Mouse (Mus musculus) kidney, embryonic 16.5 days (tissue): ENCODE data around the gene Uox. TPM values are rescaled to one million over a fixed set of nuclear protein-coding genes. Genes with fewer than 3 reads are reported as not detected.

Source experiments
- ATAC-seq: fragments of 200-750 bp; cut with Nextera tagmentation; 2 replicates; pipeline ENCODE4 v1.8.0; 2017; ENCODE audit warnings: moderate TSS enrichment; ENCODE audit not compliant: low FRiP score, low TSS enrichment
- H3K27ac ChIP-seq: fragments of 300-500 bp; sonication (generic); 2 replicates; pipeline ENCODE4 v1.5.1; 2014; ENCODE audit warnings: low read length
- H3K27me3 ChIP-seq: fragments of 300-500 bp; sonication (generic); 2 replicates; pipeline ENCODE4 v1.6.1; 2014; ENCODE audit warnings: low read length, control low read depth, mixed read lengths; ENCODE audit not compliant: insufficient read depth
- H3K36me3 ChIP-seq: fragments of 300-500 bp; sonication (generic); 2 replicates; pipeline ENCODE4 v1.6.1; 2014; ENCODE audit warnings: low read length, control low read depth, mixed read lengths; ENCODE audit not compliant: insufficient read depth
- H3K4me1 ChIP-seq: fragments of 300-500 bp; sonication (generic); 2 replicates; pipeline ENCODE4 v1.6.1; 2014; ENCODE audit warnings: low read length, control low read depth, mixed read lengths; ENCODE audit not compliant: insufficient read depth
- H3K4me2 ChIP-seq: fragments of 300-500 bp; sonication (generic); replicated peaks from 2 replicates; pipeline ENCODE4 v1.6.1; 2014; ENCODE audit warnings: low read depth, low read length
- H3K4me3 ChIP-seq: fragments of 300-500 bp; sonication (generic); 2 replicates; pipeline ENCODE4 v1.5.1; 2014; ENCODE audit warnings: mild to moderate bottlenecking, low read length
- H3K9ac ChIP-seq: fragments of 300-500 bp; sonication (generic); replicated peaks from 2 replicates; pipeline ENCODE4 v1.6.1; 2014; ENCODE audit warnings: low read length
- H3K9me3 ChIP-seq: fragments of 300-500 bp; sonication (generic); 2 replicates; pipeline ENCODE4 v1.6.1; 2016; ENCODE audit warnings: low read length, control low read depth
- WGBS: fragments of 180-500 bp; shearing (Covaris S2); extraction: QIAGEN DNeasy Blood & Tissue Kit; methylation state at CpG from one replicate; pipeline ENCODE4 v1.1.7; 2014; 5-methylcytosine and 5-hydroxymethylcytosine counted together
- polyA plus RNA-seq: library from polyadenylated mRNA; unstranded; fragments of >200 nt; fragmentation: Nextera tagmentation; extraction: Ambion mirVana; gene quantifications from 2 replicates; pipeline ENCODE4 v1.2.1, GENCODE M21; 2015

Gene Uox
- polyA plus RNA-seq, 1 experiment from 2014 or later, result 0.25 TPM

- Histone ChIP-seq H3K9ac (no peak overlapping the region), H3K36me3 (no peaks in the 10 kb centered on the region), H3K4me1 (no peaks in the 10 kb centered on the region), H3K4me2 (no peak overlapping the region), H3K4me3 (no peak overlapping the region), H3K9me3 (no peaks in the 10 kb centered on the region), H3K27ac (no peak overlapping the region), H3K27me3 (no peaks in the 10 kb centered on the region)
- no peak for ATAC-seq
- 73% methylated on average over 5 of the region's 5 CpGs for WGBS
Measured at GRCm38 (mm10) chr3:146616533-146617283, 46.5 kb downstream of the Uox start.

- no peak for ATAC-seq
- H3K9ac ChIP-seq, result no peak overlapping the region
- no peak overlapping the region for H3K4me3 ChIP-seq
- H3K27ac ChIP-seq, result no peak overlapping the region
- H3K36me3 ChIP-seq, result no peaks in the 10 kb centered on the region
- no peak overlapping the region for H3K4me2 ChIP-seq
- H3K9me3 ChIP-seq, result no peaks in the 10 kb centered on the region
- no peaks in the 10 kb centered on the region for H3K27me3 ChIP-seq
- no peaks in the 10 kb centered on the region for H3K4me1 ChIP-seq
Measured at GRCm38 (mm10) chr3:146617946-146618345, 47.7 kb downstream of the Uox start.

- H3K9ac ChIP-seq, result no peak overlapping the region
- H3K27me3 ChIP-seq, result no peaks in the 10 kb centered on the region
- no peak overlapping the region for H3K4me2 ChIP-seq
- ATAC-seq, result no peak
- no peaks in the 10 kb centered on the region for H3K9me3 ChIP-seq
- 81% methylated on average over 4 of the region's 4 CpGs for WGBS
- H3K27ac ChIP-seq, result no peak overlapping the region
- no peaks in the 10 kb centered on the region for H3K36me3 ChIP-seq
- H3K4me1 ChIP-seq, result no peaks in the 10 kb centered on the region
- H3K4me3 ChIP-seq, result no peak overlapping the region
Measured at GRCm38 (mm10) chr3:146618357-146618756, 48.1 kb downstream of the Uox start.

- H3K9ac ChIP-seq, result no peak overlapping the region
- H3K9me3 ChIP-seq, result no peaks in the 10 kb centered on the region
- WGBS, result 81% methylated on average over 10 of the region's 10 CpGs
- no peak overlapping the region for H3K27ac ChIP-seq
- H3K4me1 ChIP-seq, result no peaks in the 10 kb centered on the region
- H3K4me3 ChIP-seq, result no peak overlapping the region
- H3K36me3 ChIP-seq, result no peaks in the 10 kb centered on the region
- no peak overlapping the region for H3K4me2 ChIP-seq
- ATAC-seq, result no peak
- no peaks in the 10 kb centered on the region for H3K27me3 ChIP-seq
Measured at GRCm38 (mm10) chr3:146620101-146620500, 49.9 kb downstream of the Uox start.

GRCm38 (mm10) chr3:146620555-146621249 lies 50.5 kb downstream of the Uox start:
- no peaks in the 10 kb centered on the region for H3K36me3 ChIP-seq
- H3K27me3 ChIP-seq, result no peaks in the 10 kb centered on the region
- no peak for ATAC-seq
- H3K9me3 ChIP-seq, result no peaks in the 10 kb centered on the region
- H3K4me1 ChIP-seq, result no peaks in the 10 kb centered on the region
- no peak overlapping the region for H3K4me3 ChIP-seq
- H3K9ac ChIP-seq, result no peak overlapping the region
- 85% methylated on average over 14 of the region's 14 CpGs for WGBS
- no peak overlapping the region for H3K4me2 ChIP-seq
- H3K27ac ChIP-seq, result no peak overlapping the region

- no peak for ATAC-seq
- Histone ChIP-seq H3K9me3 (no peaks in the 10 kb centered on the region), H3K36me3 (no peaks in the 10 kb centered on the region), H3K4me1 (no peaks in the 10 kb centered on the region), H3K9ac (no peak overlapping the region), H3K4me2 (no peak overlapping the region), H3K27me3 (no peaks in the 10 kb centered on the region), H3K27ac (no peak overlapping the region), H3K4me3 (no peak overlapping the region)
- WGBS, result 83% methylated on average over 11 of the region's 11 CpGs
Measured at GRCm38 (mm10) chr3:146621966-146622365, 51.7 kb downstream of the Uox start.

- H3K4me2 ChIP-seq, result no peak overlapping the region
- WGBS, result 72% methylated on average over 4 of the region's 4 CpGs
- no peaks in the 10 kb centered on the region for H3K36me3 ChIP-seq
- no peak overlapping the region for H3K27ac ChIP-seq
- H3K4me3 ChIP-seq, result no peak overlapping the region
- H3K27me3 ChIP-seq, result no peaks in the 10 kb centered on the region
- no peak overlapping the region for H3K9ac ChIP-seq
- no peak for ATAC-seq
- peaks cover 9% of the 10 kb centered on the region for H3K4me1 ChIP-seq
- no peaks in the 10 kb centered on the region for H3K9me3 ChIP-seq
Measured at GRCm38 (mm10) chr3:146625766-146626165, 55.5 kb downstream of the Uox start.

GRCm38 (mm10) chr3:146628227-146628982 lies 58.2 kb downstream of the Uox start:
- H3K36me3 ChIP-seq, result no peaks in the 10 kb centered on the region
- peak overlapping the region; percentile 11 for H3K4me2 ChIP-seq
- ATAC-seq, result peak; percentile 95
- no peaks in the 10 kb centered on the region for H3K9me3 ChIP-seq
- H3K9ac ChIP-seq, result no peak overlapping the region
- H3K27ac ChIP-seq, result peak overlapping the region; percentile 54
- no peak overlapping the region for H3K4me3 ChIP-seq
- WGBS, result 39% methylated on average over 8 of the region's 8 CpGs
- no peaks in the 10 kb centered on the region for H3K27me3 ChIP-seq
- peaks cover 9% of the 10 kb centered on the region for H3K4me1 ChIP-seq

GRCm38 (mm10) chr3:146632506-146632905 lies 62.3 kb downstream of the Uox start:
- Histone ChIP-seq H3K4me1 (peaks cover 9% of the 10 kb centered on the region), H3K27me3 (no peaks in the 10 kb centered on the region), H3K9ac (no peak overlapping the region), H3K4me3 (no peak overlapping the region), H3K36me3 (no peaks in the 10 kb centered on the region), H3K27ac (no peak overlapping the region), H3K9me3 (no peaks in the 10 kb centered on the region), H3K4me2 (no peak overlapping the region)
- 84% methylated on average over 5 of the region's 5 CpGs for WGBS
- no peak for ATAC-seq
